Mouse (Mus musculus) lung, adult 18-20 months (tissue): ENCODE measurements around the gene Neurl1b.
A peak's percentile ranks its signal among the peaks of the same experiment; 100 is the strongest.

Source experiments
- DNase-seq, 2 experiments: peaks; one replicate each; pipeline ENCODE4 v3.0.0; 2022; ENCODE audit warnings: mixed read lengths in 2 of 2

The Neurl1b gene

DNA sequence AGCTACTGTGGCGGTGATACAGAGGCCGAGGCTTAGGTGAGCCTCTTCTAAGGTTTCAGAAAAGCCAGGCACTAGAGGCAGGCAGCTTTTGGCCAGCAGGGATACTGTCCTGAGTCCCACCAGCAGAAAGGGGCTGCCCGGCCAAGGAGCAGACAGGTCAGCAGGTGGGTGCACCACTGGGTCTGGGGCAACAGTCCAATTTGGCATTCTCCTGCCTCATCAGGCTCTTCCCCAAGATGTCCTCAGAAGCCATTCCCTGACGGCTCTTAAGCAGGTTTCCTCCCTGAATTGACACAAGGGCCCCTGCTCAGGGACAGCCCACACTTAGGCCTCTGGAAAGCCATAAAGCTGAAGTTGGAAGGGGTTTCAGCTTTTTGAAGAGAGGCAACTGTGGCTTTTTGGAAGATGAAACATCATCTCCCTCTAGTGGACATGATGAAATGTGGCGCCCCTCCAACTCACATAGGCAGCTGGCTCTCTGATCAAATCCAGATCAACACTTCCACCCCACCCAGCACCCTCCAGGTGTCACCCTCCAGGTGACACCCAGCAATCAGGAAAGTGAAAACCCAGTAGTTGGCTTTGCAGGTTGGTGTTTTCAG is 37.8 kb downstream of the Neurl1b start:
- peak; percentile 58 to 74 for DNase-seq

DNA sequence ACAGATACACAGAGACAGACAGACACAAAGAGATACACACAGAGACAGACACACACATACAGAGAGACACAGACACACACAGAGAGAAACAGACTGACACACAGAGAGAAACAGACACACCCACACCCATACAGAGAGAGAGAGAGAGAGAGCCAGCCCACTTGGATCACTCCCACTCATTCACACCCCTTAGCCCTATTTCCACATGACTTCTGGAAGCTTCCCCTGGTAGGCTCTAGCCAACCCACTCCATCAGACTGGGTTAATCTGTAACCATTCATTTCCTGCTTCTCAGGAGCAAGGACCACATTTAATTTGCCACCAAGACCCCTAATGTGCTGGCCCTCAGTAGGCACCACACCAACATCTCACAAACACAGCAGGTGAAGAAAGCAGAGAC is 42.9 kb downstream of the Neurl1b start:
- DNase-seq: no peak

DNA sequence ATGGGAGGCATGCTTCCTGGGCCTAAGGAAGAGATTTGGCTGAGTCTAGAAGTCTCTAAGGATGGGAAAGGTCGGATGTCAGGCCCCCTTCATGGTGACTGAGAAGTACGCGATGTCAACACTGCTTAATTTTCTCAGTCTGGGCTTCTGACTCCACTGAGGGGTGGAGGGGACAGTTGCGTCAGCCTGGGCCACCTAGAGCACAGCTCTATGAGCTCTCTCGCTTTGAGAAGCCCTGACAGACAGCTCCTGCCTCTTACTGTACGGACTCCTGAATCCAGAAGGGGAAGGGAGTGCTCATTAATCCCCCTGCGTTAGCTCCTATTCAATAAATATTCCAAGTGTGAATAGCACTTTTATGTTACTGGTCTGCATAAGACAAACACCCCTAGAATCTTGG is 43.4 kb downstream of the Neurl1b start:
- no peak for DNase-seq

DNA sequence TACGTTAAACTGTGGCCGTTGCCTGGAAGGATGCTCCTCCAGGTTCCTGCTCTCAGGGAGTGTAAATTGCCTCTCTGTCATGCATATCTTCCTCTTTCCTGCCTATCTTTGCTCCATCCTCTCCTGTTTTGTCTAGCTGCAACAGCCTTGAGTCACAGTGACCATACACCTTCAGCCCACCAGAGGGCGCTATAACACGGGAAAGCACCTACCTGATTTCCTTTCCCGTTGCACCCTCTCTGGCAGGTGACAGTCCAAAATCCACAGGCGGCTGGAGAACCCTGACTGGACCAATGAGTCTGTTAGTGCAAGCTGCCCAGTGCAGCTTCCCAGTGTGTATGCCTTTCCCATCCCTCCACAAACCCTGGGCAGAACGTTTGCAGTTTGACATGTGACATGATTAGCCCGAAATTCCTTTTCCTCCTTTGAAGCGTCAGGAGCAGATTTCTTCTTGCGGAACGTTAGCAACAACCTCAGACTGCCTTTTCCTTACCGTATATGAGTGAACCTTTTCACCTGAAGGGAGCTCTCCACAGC is 48.1 kb downstream of the Neurl1b start:
- peak; percentile 71 to 77 for DNase-seq

DNA sequence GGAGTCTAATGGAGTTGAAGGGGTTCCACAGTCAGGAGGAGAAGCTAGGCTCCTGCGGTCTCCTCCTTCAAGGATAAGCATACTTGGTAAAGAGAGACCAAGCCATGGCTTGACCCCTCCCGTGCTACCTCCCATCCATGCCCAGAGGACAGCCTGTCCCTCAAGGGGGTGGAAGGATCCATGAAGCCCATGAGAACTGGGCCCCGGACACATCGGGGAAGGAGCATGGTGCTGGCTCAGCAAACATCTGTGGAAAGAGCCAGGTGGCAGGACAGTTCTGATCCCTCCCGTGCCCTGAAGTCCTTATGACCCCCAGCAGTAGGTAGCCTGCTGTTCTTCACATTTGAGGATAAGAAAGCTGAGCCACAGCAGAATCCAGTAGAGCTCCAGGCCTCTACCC is 48.8 kb downstream of the Neurl1b start:
- no peak for DNase-seq

DNA sequence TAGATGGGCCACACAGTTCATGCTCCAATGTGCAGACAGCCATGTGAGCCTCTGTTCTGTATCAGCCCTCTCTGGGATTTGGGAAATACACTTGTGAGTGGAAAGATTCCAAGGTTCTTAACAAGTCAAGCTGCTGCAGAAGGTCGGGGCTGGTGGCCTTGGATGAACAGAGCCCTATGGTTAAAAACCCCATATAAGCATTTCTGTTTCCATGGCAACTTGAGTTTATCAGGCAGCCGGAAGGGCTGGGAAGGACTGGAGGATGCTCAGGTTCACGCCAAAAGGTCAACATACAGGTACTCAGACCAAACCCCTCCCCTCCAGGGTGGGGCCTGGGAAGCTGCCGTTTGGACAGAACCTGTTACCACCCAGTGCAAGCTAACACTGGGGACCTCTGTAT is 49.4 kb downstream of the Neurl1b start:
- peak in 1 of 2 experiments; percentile 18 for DNase-seq

DNA sequence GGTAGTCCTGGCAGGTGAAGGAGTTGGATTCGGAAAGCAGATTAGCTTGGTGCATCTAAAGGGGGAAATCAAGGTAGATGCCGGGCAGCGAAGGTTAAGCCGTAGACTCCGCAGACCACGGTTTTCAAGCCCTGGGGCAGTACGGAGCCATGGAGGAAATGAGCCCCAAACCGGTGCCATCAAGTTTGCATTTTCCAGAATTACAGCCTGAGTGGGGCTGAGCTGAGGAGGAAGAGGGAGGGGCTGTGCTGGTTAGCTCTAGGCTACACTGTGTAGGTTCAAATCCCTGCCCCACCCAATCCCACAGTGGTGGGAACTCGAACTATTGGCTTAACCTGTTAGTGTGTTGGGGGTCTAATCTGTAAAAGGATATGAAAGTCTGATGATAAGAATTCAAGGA is 49.9 kb downstream of the Neurl1b start:
- peak in 1 of 2 experiments; percentile 23 for DNase-seq

DNA sequence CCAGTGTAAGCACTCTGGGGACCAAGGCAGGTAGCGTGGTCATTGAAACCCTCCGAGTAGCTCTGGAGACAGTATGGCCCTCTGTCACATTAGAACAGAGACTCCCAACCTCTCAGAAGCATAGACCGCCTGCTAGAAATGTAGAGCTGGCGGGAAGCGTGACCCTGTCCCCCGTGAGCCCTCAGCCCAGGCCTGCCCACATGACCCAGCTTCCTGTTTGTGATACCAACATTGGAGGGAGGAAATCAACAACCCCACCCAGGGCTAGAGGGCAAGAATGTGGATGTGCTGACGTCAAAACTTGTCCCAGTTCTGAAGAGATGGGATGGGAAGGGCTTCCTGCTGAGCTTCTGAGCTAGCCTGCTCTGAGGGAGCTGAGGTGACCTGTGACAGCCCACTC is 50.3 kb downstream of the Neurl1b start:
- DNase-seq: peak; percentile 88 to 92

DNA sequence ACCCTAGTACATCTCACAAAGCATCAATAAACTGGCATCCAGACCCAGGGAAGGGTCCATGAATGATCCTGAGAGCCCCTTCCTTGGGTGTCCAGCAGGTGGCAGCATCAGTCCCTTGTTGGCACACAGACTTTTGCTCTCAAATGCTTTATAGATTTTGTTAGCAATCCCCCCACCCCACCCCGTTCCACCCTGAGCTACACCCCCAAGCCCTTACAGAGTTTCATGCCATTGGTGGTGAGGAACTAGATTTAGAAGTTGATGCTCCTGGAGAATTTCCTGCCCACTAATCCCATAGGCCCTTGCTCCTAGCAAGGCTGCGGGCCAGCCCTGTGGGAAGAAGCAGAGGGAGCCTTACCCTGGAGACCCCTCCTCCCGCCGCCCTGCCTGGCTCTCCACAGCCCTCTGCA is 52.1 kb downstream of the Neurl1b start:
- DNase-seq: peak; percentile 80 to 89

DNA sequence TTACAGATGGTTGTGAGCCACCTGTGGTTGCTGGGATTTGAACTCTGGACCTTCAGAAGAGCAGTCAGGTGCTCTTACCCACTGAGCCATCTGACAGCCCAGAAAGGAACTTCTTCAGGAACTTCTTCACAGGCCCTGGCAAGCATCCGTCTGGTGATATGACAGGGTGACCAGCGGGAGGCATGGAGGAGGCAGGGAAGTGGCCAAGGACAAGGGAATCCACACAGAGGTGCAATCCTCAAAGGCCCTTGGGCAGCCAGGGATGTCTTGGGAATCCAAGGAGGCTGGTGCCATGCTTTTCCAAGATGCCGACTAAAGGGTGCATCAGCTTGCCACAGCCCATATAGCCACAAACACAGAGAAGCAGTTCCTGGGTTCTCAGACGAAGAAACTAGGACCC is 53.0 kb downstream of the Neurl1b start:
- DNase-seq: no peak

DNA sequence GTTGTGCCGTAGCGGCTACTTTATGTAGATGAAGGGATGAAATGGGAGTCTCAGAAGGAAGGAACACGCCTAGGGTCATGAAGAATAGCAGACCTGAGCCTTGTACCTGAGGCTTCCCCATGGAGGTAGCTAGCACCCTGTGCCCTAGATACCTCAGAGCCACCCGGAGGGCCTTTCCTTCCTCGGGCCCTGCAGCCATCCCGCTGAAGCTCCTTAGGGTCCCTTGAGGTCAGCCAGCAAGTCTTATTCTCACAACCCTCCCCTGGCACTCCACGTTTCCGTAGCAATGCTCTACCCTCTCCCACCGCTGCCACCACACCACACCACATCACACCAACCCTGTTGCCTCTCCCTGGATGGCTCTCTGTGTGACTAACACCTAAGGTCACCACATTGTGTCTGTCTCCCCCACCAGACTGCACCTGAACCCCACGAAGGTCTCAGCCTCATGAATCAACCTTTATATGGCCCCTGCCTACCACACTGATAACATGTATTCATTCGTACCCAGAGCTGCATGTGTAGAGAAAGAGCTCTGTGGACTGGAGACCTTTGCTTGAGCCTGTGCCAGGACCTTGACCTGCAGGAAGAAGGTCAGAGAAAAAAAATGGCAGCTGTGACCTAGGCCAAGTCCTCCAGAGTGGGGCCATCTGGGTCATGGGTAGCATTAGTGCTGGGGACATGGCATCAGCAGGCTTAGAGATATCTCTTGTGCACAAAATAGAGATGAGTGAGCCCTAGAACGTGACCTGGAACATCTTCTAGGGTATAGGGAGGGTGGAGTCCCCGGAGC is 53.7 kb downstream of the Neurl1b start:
- no peak for DNase-seq

DNA sequence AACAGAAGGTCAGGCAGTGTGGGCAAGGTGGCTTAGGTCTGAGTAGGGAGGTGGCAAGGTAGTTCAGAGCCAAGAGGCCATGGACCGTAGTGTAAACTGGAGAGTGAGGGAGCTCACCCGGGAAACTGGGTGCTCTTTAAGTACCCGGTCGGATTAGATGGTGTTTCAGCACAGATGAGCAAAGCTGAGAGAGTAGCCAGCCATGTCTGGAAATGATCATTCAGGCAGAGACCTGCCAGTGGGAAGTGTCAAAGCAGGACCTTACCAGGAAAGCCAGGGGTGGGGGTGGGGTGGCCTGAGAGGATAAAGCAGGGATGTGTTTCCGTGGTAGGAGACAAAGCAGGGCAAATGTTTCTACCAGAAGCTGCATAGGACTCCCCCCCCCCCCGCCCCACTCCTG is 62.2 kb downstream of the Neurl1b start:
- no peak for DNase-seq

DNA sequence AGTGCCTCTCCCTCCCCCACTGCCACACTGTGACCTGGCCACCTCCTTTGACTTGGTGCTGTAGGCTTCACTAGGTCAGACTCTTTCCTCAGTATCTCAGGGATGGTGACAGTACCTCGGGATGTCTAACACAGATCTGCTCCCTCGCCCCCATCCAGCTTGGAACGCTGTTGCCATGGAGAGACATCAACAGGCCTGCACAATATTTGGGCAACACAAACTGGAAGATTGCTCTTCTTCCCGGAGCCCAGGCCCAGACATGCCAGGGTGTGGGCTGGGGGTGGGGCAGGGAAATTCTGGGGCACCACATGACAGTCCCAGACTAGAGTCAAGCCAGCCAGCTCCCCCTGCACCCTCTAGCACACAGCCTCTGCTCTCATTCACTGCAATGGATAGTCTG is 64.0 kb downstream of the Neurl1b start:
- no peak for DNase-seq

DNA sequence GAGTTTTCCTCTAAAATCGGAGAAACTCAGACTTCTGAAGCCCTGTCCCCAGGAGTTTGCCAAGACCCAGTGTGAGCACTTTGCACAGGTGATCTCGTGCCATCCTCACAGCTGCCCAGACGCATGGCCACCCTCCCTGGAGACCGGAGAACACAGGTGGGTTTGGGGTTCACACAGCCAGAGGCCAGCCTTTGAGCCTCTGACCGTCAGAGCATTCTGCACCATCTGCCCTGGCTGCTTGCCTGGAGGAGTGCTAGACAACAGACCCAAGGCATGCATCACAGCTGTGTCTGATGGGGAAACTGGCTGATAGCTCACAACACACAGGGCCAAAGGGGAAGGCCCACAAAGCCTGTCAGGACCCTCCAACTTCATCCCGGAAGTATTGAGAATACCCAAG is 65.0 kb downstream of the Neurl1b start:
- DNase-seq: no peak

DNA sequence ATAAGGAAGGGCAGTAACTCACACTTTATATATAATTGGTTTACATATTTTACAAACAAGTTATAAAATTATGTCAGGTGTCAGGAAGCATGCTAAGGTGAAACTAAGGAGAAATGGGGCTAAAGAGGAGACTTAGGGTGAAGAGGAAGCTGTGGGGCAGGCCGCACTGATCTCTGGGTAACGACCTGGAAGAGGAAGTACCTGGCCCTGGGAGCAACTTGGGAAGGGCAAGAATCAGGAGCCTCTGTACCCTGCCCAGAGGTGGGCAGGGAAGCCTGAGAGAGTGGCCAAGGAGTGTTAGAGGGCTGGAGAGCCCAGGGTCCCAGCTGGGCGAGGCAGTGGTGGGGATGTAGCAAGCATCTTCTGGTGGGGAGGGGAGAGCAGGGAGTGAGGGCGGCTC is 66.3 kb downstream of the Neurl1b start:
- no peak for DNase-seq

DNA sequence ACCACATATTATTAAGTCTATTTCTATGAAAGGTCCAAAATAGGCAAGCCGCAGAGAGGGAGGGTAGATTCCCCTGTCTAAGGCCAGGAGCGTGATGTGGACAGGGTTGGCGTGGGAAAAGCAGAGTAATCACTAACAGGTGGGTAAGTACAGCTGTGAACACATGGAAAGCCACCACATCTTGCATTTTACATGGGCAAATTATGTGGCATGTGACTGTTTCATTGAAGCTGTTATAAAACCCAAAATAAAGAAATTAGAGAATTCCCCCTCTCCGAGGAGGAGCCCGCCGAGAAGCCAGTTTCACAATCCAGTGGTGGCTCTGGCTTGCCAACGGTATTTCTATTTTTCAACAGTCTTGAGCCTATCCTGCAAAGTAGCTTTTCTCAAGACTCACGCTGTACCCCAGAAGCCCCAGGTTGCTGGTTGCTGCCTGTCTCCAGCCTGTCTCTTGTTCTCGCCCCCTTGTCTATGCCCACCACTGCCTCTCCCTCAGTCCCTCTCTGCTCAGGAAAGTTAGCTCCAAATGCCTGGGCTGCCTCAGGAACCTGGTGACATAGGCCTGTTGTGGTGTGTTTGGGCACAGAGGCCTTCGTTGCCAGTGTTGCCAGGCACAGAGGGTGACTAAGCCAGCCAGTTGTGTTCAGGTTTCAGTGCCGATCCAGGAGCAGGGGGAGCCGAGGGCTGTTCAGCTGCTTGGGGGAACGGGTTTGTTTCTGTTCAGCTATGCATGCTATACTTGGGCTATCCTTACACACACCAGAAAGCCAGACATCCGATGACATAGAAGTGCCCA is 70.2 kb downstream of the Neurl1b start:
- no peak for DNase-seq

DNA sequence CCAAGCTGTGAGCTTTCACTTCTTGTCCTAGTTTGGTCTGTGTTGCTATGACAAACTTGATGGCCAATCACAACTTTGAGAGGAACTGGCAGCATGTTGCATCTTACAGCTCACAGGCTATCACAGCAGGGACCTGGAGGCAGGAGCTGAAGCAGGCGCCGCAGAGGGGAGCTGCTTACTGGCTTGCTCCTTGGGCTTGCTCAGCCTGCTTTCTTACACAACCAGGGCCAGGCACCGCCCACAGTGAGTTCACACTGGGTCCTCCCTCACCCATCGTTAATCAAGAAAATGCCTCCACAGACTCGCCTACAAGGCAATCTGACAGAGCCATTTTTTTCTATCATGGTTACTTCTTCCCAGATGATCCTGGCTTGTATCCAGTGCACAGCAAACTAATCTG is 72.6 kb downstream of the Neurl1b start:
- peak; percentile 57 to 65 for DNase-seq

DNA sequence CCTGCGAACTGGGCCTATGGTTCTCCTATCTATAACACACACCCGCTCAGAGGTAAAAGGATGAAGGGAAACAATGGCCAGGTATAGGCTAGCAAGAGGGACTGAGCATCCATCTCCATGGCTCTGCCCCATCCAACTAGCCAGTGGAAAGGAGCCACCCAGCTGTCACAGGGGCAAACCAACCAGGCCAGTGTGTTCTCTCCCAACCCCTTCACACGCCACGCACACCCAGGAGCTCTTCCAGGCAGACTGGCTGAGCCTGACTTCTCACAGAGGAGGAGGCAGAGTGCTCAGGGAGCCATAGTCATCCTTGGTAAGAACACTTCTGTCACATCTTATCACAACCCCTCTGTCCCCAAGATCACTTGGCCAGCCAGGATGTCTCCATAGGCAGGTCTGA is 73.3 kb downstream of the Neurl1b start:
- DNase-seq: no peak

DNA sequence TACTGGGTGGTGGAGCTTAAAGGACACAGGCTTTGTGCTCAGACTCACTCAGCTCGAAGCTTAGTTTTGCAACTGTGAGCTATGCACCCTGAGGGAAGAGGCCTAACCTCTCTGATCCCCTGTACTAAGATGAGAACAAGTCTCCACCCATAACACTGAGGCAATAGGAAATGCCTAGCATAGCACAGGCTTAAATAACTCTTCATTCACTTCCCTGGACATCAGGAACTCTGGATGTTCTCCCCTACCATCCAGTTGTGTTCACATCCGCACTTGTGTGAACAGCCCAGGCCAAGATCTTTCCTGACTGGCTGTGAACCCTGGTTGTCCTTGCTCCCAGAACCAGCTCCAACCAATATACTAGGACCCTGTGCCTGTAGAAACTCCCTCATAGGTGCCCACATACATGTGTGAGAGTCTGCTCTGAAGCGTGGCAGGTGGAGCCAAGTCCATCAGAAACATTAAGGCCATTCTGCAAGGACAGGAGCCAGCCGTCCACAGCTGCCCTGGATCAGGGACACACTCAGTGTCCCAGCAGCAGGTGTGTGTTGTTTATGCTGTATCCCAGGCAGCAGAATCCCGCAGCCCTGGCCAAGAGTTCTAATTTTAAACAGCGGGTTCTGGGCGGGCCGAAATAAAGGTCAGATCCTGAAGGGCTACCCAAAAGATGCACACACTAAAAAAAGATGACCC is 74.2 kb downstream of the Neurl1b start:
- DNase-seq: peak; percentile 59 to 69

DNA sequence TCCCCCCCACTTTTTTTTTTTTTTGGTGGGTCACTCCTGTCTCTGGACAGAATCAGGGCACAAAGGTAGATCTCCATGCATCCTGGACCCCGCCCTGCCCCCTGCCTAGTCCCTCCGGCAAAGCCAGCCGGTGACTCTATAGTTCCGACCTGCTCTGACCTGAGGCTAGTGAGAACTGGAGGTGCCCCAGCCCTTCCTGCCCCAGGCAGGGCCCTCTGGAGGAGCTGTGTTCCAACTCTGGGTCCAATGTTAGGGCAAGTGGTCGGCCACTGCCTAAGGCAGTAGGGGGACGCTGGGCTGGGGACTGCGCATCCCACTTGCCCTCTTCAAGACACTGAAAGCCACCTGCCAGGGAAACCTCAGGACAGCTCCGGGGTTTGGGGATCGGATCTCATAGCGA is 75.4 kb downstream of the Neurl1b start:
- DNase-seq: no peak

DNA sequence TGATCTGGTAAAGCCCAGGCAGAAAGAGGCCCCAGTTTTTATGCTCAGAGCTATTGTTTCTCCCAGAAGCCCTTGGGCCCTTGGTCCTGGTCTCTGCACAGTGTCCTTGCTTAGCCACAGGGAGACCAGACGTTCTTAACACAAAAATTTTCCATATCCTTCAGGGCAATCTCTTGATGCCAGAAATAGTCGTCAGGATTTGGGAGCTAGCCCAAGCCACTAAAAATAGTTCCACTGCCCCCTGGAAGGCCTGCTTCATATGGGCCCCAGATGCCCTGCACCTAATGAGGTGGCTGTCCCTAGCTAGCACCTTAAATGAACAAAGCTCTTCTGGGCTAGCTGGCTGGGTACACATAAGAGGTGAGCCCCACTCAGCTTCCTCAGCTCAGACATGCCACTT is 76.3 kb downstream of the Neurl1b start:
- peak in 1 of 2 experiments; percentile 39 for DNase-seq

DNA sequence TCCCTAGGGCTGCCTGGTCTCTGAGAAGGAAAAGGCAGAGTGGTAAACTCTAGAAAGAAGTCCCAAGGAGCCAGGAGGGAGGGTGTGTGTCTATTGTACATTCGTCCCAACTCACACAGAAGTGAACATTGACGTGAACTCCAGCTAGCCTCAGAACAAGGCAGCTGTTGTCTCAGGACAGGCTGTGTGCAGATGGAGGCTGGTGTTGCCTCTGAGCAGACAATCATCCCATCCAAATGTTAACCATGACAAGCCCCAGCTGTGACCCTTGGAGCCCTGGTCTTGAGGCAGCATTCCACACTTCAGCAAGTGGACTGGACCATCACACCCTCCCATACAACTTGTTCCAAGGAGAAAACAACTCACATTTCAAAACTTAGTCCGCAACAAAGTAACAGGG is 77.6 kb downstream of the Neurl1b start:
- peak; percentile 62 to 70 for DNase-seq
